Mouse (Mus musculus) cerebellum, postnatal 25 days (tissue): Measurements from ENCODE around the gene Fos.
A peak's percentile ranks its signal among the peaks of the same experiment; 100 is the strongest.

Source experiments
- DNase-seq, 2 experiments: peaks; one replicate each; pipeline ENCODE4 v3.0.0; 2021; ENCODE audit warnings: mixed read lengths in 2 of 2

Fos gene

DNA sequence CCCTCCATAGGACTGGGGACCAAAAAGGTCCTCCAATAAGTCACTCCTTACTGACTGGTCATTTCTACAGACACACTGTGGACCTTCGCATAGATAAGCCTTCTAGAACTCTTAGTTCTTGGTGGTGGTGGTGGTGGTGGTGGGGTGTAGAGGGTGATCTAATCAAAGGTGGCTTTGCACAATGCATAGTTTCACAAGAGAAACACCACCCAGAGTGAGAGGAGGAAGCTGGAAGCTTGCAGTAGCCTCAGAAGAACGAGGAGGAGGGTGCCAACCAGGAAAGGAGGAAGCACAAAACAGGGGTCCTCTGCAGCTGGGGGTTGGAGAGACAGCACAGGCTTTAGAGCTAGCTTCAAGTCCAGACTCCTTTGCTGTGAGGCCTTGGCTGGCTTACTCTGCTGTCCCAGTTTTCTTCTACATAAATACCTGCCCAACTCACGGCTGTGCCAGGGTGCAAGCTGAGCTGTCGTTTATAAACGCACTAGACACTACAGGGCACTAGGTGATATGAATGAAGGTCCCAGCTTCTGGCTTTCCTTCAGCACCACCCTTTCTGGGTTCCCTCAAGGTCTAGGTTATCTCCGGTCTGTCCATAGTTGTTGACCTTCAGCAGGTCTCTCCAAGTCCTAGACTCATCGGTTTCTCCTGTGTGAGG lies 15.7 kb downstream of the Fos start:
- DNase-seq, result no peak

DNA sequence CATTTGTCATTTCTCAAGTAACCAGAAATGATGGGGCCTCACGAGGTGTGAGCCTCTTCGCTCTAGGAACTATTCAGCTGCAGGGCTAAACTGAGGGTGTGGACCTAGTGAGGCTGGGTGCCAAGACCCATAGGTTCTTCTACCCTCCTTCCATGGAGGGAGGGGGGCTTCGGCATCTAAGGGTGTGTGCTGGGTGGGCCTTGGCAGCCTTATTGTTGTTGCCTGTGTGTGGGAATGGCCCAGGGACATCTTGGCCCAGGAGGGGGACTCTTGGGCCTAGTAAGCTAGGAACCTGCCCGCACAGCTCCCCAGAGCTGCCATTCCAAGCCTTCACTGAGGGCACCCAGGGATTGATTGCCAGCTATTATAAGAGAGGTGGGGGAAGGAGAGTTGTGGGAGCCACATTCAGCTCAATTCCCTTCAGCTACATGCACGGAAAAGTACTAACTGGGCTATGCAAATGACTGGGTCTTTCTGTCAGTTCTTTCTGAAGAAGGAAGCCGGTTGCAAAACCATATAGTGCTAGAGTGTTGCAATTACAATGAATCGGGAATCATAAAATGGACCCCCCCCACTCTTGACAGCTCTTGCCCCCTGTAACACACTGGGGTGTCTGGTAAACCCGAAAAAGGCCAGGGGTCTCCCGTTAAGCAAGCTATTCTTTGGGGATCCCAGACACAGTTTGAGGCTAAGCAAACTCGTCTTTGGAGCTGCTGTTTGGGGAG lies 16.6 kb downstream of the Fos start:
- DNase-seq, result no peak

DNA sequence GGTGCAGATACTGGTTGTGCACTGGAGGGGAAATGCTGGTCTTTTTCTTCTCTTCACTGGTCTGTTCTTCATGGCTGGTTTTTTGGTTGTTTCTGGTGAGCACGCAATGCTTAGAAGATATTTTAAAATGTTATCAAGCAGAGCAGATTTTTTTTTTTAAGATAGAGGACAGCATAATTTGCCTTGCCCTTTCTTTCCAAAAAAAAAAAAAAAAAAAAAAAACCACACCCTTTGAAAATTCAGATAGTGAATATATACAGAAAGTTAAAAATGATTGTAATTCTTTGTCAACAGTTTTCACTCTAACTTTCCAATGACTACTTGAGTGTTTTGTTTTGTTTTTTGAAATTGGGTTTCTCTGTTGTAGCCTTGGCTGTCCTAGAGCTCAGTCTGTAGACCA lies 17.3 kb downstream of the Fos start:
- DNase-seq, result no peak

GRCm38 (mm10) chr12:85492084-85492645 lies 18.5 kb downstream of the Fos start:
- peak; percentile 63 to 77 for DNase-seq

DNA sequence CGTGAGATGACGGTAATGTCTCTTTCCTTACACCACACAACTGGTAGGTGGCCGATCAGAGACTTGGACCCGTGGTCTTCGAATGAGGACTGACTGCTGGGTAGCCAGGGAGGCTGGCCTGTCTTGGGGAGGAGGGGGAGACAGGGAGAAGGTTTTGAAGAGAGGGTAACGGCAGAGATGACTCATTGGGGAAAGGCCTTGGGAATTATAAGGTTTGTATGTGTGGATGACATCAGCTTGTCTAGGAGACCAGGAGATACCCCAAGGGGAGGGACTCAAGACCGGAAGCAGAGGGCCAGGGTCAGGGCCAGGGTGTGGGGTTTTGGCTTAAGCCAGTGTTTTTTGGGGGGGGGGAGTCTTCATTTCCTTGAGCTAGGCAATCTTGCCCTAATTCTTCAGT lies 22.6 kb downstream of the Fos start:
- no peak for DNase-seq

GRCm38 (mm10) chr12:85496755-85497154 lies 23.1 kb downstream of the Fos start:
- peak; percentile 76 to 87 for DNase-seq

DNA sequence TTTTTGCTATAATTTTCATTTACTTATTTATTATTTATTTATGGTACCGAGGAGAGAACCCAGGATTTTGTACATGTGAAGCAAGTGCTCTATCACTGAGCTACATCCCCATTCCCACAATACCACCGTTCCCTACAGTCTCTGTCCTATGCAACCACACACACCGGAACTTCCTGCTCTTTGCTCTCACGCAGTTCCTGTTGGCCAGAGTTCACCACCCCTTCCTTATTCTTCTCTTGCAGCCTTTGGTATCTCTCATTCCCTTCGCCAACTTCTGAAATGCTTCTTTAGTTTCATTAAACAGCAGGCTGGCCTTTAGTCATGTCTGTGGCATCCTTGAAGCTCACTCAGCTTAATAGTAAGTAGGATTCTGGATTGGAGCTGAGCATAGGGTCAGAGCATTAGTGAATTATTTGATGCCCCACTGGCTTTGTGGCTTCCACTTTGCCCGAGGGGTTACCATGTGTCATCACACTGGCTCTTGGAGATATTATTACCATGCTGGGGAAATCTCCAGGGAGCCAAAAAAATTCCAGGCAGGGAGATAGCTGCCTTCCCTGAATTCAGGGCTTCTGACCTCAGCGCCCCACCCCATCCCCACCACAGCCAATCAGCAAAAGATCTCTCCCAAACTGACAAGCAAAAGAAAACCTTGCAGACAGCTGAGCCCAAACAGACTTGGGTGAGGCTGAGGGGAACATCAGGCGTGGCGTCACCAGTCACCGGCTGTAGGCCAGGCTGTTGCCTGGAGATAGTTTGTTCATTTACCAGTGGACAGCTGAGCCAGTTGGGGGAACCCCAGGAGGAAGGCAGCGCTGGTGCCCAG lies 23.8 kb downstream of the Fos start:
- DNase-seq, result no peak

- DNase-seq, result no peak
These were observed 25.3 kb downstream of the Fos start for GRCm38 (mm10) chr12:85499001-85499400.

DNA sequence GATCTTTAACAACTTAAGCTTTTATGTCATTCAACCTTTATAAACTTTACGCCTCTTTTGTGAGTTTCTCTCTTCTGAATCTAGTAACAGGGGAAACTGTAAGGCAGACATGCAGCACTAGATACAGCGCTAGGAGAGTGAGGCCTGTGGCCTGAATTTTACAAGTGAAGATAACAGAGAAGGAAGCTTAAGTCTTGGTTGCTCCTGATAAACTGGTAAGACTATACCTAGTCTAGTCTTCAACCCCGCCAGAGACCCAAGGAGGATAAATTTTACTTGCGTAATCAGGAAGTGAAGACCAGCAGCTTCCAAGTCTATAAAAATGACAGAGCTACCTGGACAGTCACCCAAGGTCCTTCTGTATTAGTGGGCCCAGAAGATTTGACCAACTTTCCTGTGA lies 29.0 kb downstream of the Fos start:
- no peak for DNase-seq

- DNase-seq, result peak in 1 of 2 experiments; percentile 53
These were observed 34.5 kb downstream of the Fos start for GRCm38 (mm10) chr12:85508235-85508634.

DNA sequence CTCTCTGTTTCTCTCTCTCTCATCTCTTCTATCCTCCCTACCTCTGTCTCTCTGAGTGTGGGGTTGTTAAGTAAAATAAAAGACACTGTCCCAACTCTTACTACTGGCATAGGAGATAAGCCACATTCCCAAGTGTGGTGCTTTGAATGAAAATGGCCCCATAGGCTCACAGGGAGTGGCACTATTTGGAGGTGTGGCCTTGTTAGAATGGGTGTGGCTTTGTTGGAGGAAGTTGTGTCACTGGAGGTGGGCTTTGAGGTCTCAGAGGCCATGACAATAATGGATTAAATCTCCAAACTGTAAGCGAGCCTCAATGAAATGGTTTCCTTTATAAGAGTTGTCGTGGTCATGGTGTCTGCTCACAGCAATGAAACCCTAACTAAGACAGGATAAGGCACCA lies 36.3 kb downstream of the Fos start:
- DNase-seq, result no peak

- DNase-seq, result no peak
These were observed 40.2 kb downstream of the Fos start for GRCm38 (mm10) chr12:85513789-85514447.

DNA sequence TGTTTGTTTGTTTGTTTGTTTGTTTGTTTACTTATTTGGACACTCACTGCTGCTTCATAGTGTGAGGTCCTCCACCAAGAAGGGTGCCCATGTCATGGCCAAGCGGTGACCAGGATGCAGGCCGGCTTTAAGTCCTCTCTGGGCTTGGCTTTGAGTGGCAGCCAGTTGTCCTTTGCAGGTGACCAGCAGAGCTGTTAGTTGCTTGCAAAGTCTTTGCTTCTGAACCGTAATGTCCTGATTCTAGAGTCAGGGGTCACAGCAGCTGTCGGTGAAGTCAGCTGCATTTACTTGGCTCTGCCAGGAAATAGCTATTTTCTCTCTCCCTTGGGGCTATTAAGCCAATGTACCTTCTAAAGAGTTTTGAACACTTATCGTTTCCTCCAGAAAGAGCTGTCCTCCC lies 41.3 kb downstream of the Fos start:
- no peak for DNase-seq

DNA sequence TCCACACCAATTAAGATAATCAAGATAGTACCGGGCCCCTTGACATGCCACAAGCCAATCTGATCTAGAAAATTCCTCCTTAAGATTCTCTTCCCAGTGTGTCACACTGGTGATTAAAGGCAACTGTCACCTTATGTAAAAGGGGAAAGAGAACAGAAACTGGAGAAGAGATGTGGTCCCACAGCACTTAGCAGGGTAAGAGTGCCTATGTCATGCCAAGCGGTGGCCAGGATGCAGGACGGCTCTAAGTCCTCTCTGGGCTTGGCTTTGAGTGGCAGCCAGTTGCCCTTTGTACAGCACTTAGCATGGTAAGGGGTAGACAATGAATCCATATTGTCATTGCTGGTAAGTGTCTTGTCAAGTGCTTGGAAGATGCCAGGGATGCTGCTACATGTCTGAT lies 42.2 kb downstream of the Fos start:
- no peak for DNase-seq

- no peak for DNase-seq
These were observed 43.6 kb downstream of the Fos start for GRCm38 (mm10) chr12:85517339-85517738.

DNA sequence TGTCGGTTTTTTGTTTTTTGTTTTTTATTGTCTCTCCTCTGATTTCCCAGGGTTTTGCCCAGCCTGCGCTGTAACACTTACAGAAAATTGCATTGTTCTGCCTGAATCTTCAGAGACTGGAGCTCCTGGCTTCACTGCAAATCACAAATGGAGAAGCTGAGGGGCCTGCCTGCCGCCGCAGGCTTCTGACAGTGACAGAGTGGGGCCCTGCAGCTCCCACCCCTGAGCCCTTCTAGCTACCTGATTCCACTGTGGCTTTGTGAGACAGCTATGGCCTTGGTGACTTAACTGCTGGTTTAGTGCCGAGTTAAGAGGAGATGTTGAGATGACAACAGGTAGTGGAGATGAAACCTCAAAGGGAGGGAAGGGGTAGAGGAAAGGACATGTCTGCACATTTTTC lies 44.3 kb downstream of the Fos start:
- DNase-seq, result no peak

DNA sequence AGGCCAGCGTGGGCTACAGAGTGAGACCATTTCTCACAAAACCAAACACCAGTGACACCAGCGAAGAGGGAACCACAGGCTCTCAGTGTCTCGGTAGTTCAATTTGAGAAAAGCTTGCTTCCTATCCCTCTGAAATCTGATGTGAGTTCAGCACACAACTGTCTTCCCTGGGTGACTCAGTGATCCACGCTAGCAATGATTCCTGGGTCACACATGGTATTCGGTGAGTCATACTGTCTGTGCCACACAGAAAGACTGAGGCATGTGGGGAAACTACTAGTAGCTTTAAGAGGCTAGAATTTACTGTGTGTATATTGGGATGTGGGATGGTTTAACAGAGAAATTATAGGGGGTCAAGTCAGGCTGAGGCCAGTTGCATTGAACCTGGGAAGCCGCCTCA lies 45.9 kb downstream of the Fos start:
- no peak for DNase-seq

DNA sequence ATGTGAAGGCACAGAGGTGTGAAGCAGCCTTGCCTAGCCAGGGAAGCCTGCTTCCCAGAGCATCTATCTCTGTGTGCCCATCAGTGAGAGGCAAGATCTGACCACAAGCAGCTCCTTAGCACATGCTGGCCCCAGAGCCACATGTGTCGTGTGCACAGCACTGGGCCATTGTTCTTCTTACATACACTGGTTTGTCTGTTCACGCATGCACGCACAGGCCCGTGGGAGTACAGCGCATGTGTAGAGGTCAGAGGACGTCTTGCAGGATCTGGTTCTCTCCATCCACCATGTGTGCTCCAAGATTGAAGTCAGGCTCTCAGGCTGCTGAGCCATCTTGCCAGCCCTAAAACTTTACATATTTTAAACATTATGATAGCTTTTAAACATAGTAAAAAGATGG lies 47.4 kb downstream of the Fos start:
- no peak for DNase-seq

DNA sequence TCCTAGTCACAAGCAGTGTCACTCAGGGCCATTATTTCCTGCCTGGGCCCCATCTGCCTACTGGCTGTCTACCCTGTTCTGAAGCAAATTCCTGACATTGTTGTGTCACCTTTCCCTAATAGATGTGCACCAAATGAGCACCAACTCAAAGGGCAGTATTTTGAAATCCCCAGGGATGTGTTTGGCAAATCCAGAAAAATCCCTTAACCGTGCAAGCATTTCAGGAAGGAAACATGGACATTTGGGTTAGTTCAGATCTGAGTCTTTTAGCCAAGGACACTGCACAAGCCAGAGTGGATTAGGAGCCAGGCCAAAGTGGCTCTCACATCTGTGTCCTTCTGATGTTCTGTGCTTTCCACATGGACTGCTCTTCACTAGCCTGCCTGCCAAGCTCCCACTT lies 48.0 kb downstream of the Fos start:
- DNase-seq, result no peak

- DNase-seq, result no peak
These were observed 49.1 kb downstream of the Fos start for GRCm38 (mm10) chr12:85522631-85523388.

DNA sequence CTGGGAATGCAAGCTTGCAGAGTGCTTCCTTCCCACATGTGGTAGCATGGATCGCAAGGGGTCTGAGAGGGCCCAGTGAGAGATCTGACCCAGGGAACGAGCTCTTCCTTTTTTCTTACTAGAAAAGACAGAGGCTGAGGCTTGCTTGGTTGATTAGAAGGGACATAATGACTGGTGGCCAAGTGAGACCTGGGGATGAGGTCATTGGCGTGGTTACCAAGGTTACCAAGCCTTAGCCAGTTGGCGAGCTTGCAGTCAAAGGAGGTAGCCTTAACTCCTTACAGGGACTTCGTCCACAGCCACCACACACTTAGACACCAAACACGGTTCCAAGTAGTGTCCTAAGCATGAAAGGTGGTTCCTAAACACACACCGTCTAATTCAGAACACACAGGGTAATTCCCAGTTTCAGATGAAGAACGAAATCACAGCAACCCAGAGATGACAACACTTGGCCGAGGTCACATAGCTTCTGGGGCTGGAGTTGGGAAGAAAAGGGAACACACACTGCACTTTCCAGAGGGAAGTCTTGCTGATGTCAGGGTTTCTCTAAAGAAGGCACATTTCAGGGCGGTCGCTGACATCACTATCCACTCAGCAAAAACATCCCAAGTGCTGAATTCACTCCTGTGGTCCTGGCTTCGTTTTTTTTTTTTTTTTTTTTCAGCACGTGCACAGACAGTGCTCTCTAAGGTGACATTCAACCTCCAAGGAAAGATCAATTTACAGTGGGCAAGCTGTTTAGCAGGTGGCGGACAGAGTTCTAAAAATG lies 49.9 kb downstream of the Fos start:
- peak in 1 of 2 experiments; percentile 13 for DNase-seq
